Mouse (Mus musculus): ENCODE data around the gene Stn1. TPM values are rescaled to one million over a fixed set of nuclear protein-coding genes. Genes with fewer than 3 reads are reported as not detected.

Gene Stn1
- polyA plus RNA-seq, 1 experiment from 2014 or later = 55.1 TPM

- 58% methylated on average over 3 of the region's 3 CpGs for WGBS
- no peak for ATAC-seq (ENCODE audit: insufficient number of reproducible peaks, insufficient read depth, low FRiP score, low TSS enrichment, low read depth)
- H3K4me1 ChIP-seq (replicated peaks) = peaks cover 15% of the 10 kb centered on the region
- H3K9me3 ChIP-seq = no peaks in the 10 kb centered on the region
- H3K27me3 ChIP-seq = no peaks in the 10 kb centered on the region
- H3K27ac ChIP-seq = no peak overlapping the region
- no peak overlapping the region for H3K4me3 ChIP-seq (replicated peaks)
- H3K36me3 ChIP-seq = no peaks in the 10 kb centered on the region
- H3K4me2 ChIP-seq = no peak overlapping the region
- H3K9ac ChIP-seq (replicated peaks) = no peak overlapping the region
Measured at GRCm38 (mm10) chr19:47468750-47469149, 68.6 kb downstream of the Stn1 start.

GRCm38 (mm10) chr19:47466775-47467174 is 70.5 kb downstream of the Stn1 start:
- H3K27me3 ChIP-seq = no peaks in the 10 kb centered on the region
- no peak overlapping the region for H3K27ac ChIP-seq
- no peak overlapping the region for H3K9ac ChIP-seq (replicated peaks)
- no peak overlapping the region for H3K4me3 ChIP-seq (replicated peaks)
- H3K4me1 ChIP-seq (replicated peaks) = peaks cover 21% of the 10 kb centered on the region
- no peak overlapping the region for H3K4me2 ChIP-seq
- no peak for ATAC-seq (ENCODE audit: insufficient number of reproducible peaks, insufficient read depth, low FRiP score, low TSS enrichment, low read depth)
- peaks cover 3% of the 10 kb centered on the region; the same call in 1 of the 2 replicates for H3K36me3 ChIP-seq
- H3K9me3 ChIP-seq = 0 out of 2 replicates have a peak, but pooled peaks cover 2% of the 10 kb centered on the region
- WGBS = 68% methylated on average over 8 of the region's 8 CpGs

- 59% methylated on average over 9 of the region's 9 CpGs for WGBS
- Histone ChIP-seq H3K4me1 (replicated peaks) (peaks cover 25% of the 10 kb centered on the region), H3K27me3 (no peaks in the 10 kb centered on the region), H3K36me3 (peaks cover 4% of the 10 kb centered on the region; the same call in 1 of the 2 replicates), H3K27ac (no peak overlapping the region), H3K9me3 (0 out of 2 replicates have a peak, but pooled peaks cover 4% of the 10 kb centered on the region), H3K4me2 (no peak overlapping the region), H3K9ac (replicated peaks) (no peak overlapping the region), H3K4me3 (replicated peaks) (no peak overlapping the region)
- no peak for ATAC-seq (ENCODE audit: insufficient number of reproducible peaks, insufficient read depth, low FRiP score, low TSS enrichment, low read depth)
Measured at GRCm38 (mm10) chr19:47465467-47465866, 71.8 kb downstream of the Stn1 start.

- ATAC-seq (ENCODE audit: insufficient number of reproducible peaks, insufficient read depth, low FRiP score, low TSS enrichment, low read depth) = peak; percentile 81
- Histone ChIP-seq H3K4me2 (peak within 1 kb of the TSS; percentile 95), H3K36me3 (peaks cover 4% of the 10 kb centered on the region; the same call in 1 of the 2 replicates), H3K27ac (peak within 1 kb of the TSS; percentile 83), H3K4me1 (replicated peaks) (peaks cover 31% of the 10 kb centered on the region), H3K9ac (replicated peaks) (peak within 1 kb of the TSS; percentile 86), H3K9me3 (0 out of 2 replicates have a peak, but pooled peaks cover 4% of the 10 kb centered on the region), H3K27me3 (no peaks in the 10 kb centered on the region), H3K4me3 (replicated peaks) (peak within 1 kb of the TSS; percentile 81)
- 2% methylated on average over 50 of the region's 70 CpGs for WGBS
Measured at GRCm38 (mm10) chr19:47464304-47465241, 72.7 kb downstream of the Stn1 start, which contains the start of gene Sh3pxd2a. Sh3pxd2a (minus strand) TSS chr19:47464401.

- no peak; the same call in none of the 2 replicates for ATAC-seq (ENCODE audit: insufficient number of reproducible peaks, insufficient read depth, low FRiP score, low TSS enrichment, low read depth)
- H3K4me3 ChIP-seq (replicated peaks) = peak overlapping the region; percentile 81
- under 1% methylated on average over 46 of the region's 46 CpGs for WGBS
- peak overlapping the region; percentile 86 for H3K9ac ChIP-seq (replicated peaks)
- H3K36me3 ChIP-seq = peaks cover 4% of the 10 kb centered on the region; the same call in 1 of the 2 replicates
- H3K27me3 ChIP-seq = no peaks in the 10 kb centered on the region
- peak overlapping the region; percentile 83 for H3K27ac ChIP-seq
- H3K9me3 ChIP-seq = 0 out of 2 replicates have a peak, but pooled peaks cover 4% of the 10 kb centered on the region
- peak overlapping the region; percentile 95 for H3K4me2 ChIP-seq
- peaks cover 36% of the 10 kb centered on the region for H3K4me1 ChIP-seq (replicated peaks)
Measured at GRCm38 (mm10) chr19:47463636-47464303, 73.5 kb downstream of the Stn1 start.

GRCm38 (mm10) chr19:47463206-47463605 is 74.1 kb downstream of the Stn1 start:
- under 1% methylated on average over 13 of the region's 13 CpGs for WGBS
- Histone ChIP-seq H3K27me3 (no peaks in the 10 kb centered on the region), H3K27ac (0 out of 2 replicates have a peak overlapping the region, but pooled peaks have one; percentile 83), H3K4me2 (peak overlapping the region; percentile 95), H3K9ac (replicated peaks) (peak overlapping the region; percentile 86), H3K9me3 (0 out of 2 replicates have a peak, but pooled peaks cover 4% of the 10 kb centered on the region), H3K36me3 (peaks cover 4% of the 10 kb centered on the region; the same call in 1 of the 2 replicates), H3K4me1 (replicated peaks) (peaks cover 41% of the 10 kb centered on the region), H3K4me3 (replicated peaks) (peak overlapping the region; percentile 81)
- no peak for ATAC-seq (ENCODE audit: insufficient number of reproducible peaks, insufficient read depth, low FRiP score, low TSS enrichment, low read depth)

- peak overlapping the region; percentile 95 for H3K4me2 ChIP-seq
- no peak overlapping the region for H3K27ac ChIP-seq
- 0 out of 2 replicates have a peak, but pooled peaks cover 4% of the 10 kb centered on the region for H3K9me3 ChIP-seq
- H3K36me3 ChIP-seq = peaks cover 4% of the 10 kb centered on the region; the same call in 1 of the 2 replicates
- H3K4me1 ChIP-seq (replicated peaks) = peaks cover 46% of the 10 kb centered on the region
- peak overlapping the region; percentile 81 for H3K4me3 ChIP-seq (replicated peaks)
- H3K27me3 ChIP-seq = no peaks in the 10 kb centered on the region
- 18% methylated on average over 6 of the region's 6 CpGs for WGBS
- no peak for ATAC-seq (ENCODE audit: insufficient number of reproducible peaks, insufficient read depth, low FRiP score, low TSS enrichment, low read depth)
- H3K9ac ChIP-seq (replicated peaks) = 0 out of 2 replicates have a peak overlapping the region, but pooled peaks have one; percentile 86
Measured at GRCm38 (mm10) chr19:47462725-47463124, 74.6 kb downstream of the Stn1 start.

GRCm38 (mm10) chr19:47461838-47462237 is 75.5 kb downstream of the Stn1 start:
- Histone ChIP-seq H3K9me3 (0 out of 2 replicates have a peak, but pooled peaks cover 4% of the 10 kb centered on the region), H3K4me1 (replicated peaks) (peaks cover 50% of the 10 kb centered on the region), H3K9ac (replicated peaks) (no peak overlapping the region), H3K27me3 (no peaks in the 10 kb centered on the region), H3K4me3 (replicated peaks) (no peak overlapping the region), H3K4me2 (no peak overlapping the region), H3K27ac (no peak overlapping the region), H3K36me3 (peaks cover 4% of the 10 kb centered on the region; the same call in 1 of the 2 replicates)
- ATAC-seq (ENCODE audit: insufficient number of reproducible peaks, insufficient read depth, low FRiP score, low TSS enrichment, low read depth) = no peak
- 91% methylated on average over 3 of the region's 3 CpGs for WGBS

GRCm38 (mm10) chr19:47461386-47461785 is 75.9 kb downstream of the Stn1 start:
- 90% methylated on average over 9 of the region's 9 CpGs for WGBS
- ATAC-seq (ENCODE audit: insufficient number of reproducible peaks, insufficient read depth, low FRiP score, low TSS enrichment, low read depth) = no peak
- Histone ChIP-seq H3K4me3 (replicated peaks) (no peak overlapping the region), H3K27ac (no peak overlapping the region), H3K4me2 (no peak overlapping the region), H3K9me3 (0 out of 2 replicates have a peak, but pooled peaks cover 4% of the 10 kb centered on the region), H3K27me3 (no peaks in the 10 kb centered on the region), H3K9ac (replicated peaks) (no peak overlapping the region), H3K36me3 (peaks cover 4% of the 10 kb centered on the region; the same call in 1 of the 2 replicates), H3K4me1 (replicated peaks) (peaks cover 50% of the 10 kb centered on the region)

- H3K27ac ChIP-seq = no peak overlapping the region; the same call in 1 of the 2 replicates
- H3K9ac ChIP-seq (replicated peaks) = no peak overlapping the region
- H3K36me3 ChIP-seq = peaks cover 4% of the 10 kb centered on the region; the same call in 1 of the 2 replicates
- peaks cover 50% of the 10 kb centered on the region for H3K4me1 ChIP-seq (replicated peaks)
- no peak overlapping the region for H3K4me3 ChIP-seq (replicated peaks)
- WGBS = 49% methylated on average over 19 of the region's 19 CpGs
- ATAC-seq (ENCODE audit: insufficient number of reproducible peaks, insufficient read depth, low FRiP score, low TSS enrichment, low read depth) = no peak
- 0 out of 2 replicates have a peak, but pooled peaks cover 4% of the 10 kb centered on the region for H3K9me3 ChIP-seq
- no peaks in the 10 kb centered on the region for H3K27me3 ChIP-seq
- no peak overlapping the region for H3K4me2 ChIP-seq
Measured at GRCm38 (mm10) chr19:47460120-47460960, 77.0 kb downstream of the Stn1 start.

Data from limb, embryonic 12.5 days (tissue).